Mouse (Mus musculus) forebrain, embryonic 11.5 days (tissue): ENCODE data around the gene Cldn13. TPM values are rescaled to one million over a fixed set of nuclear protein-coding genes. Genes with fewer than 3 reads are reported as not detected.

Source experiments
- ATAC-seq: fragments of 200-750 bp; cut with Nextera tagmentation; replicated peaks from 2 replicates; pipeline ENCODE4 v1.8.0; 2017; ENCODE audit warnings: moderate TSS enrichment; ENCODE audit not compliant: low FRiP score
- DNase-seq: peaks from one replicate; pipeline ENCODE4 v3.0.0-alpha.2; 2017; ENCODE audit warnings: low spot score
- H3K27ac ChIP-seq: fragments of 300-500 bp; sonication (generic); 2 replicates; pipeline ENCODE4 v1.5.1; 2014; ENCODE audit warnings: low read depth, low read length
- H3K27me3 ChIP-seq: fragments of 300-500 bp; sonication (generic); 2 replicates; pipeline ENCODE4 v1.6.1; 2014; ENCODE audit warnings: mild to moderate bottlenecking, low read length, mixed read lengths; ENCODE audit not compliant: control insufficient read depth, insufficient read depth
- H3K36me3 ChIP-seq: fragments of 300-500 bp; sonication (generic); 2 replicates; pipeline ENCODE4 v1.6.1; 2014; ENCODE audit warnings: mild to moderate bottlenecking, low read length, moderate library complexity, mixed read lengths; ENCODE audit not compliant: control insufficient read depth, insufficient read depth
- H3K4me1 ChIP-seq: fragments of 300-500 bp; sonication (generic); replicated peaks from 2 replicates; pipeline ENCODE4 v1.6.1; 2014; ENCODE audit warnings: low read length, mixed read lengths; ENCODE audit not compliant: control insufficient read depth, insufficient read depth
- H3K4me2 ChIP-seq: fragments of 300-500 bp; sonication (generic); 2 replicates; pipeline ENCODE4 v1.6.1; 2014; ENCODE audit warnings: low read depth, mild to moderate bottlenecking, low read length, moderate library complexity, mixed read lengths; ENCODE audit not compliant: severe bottlenecking
- H3K4me3 ChIP-seq: fragments of 300-500 bp; sonication (generic); 2 replicates; pipeline ENCODE4 v1.5.1; 2014; ENCODE audit warnings: low read depth, low read length
- H3K9ac ChIP-seq: fragments of 300-500 bp; sonication (generic); 2 replicates; pipeline ENCODE4 v1.6.1; 2014; ENCODE audit warnings: low read length
- H3K9me3 ChIP-seq: fragments of 300-500 bp; sonication (generic); 2 replicates; pipeline ENCODE4 v1.6.1; 2016; ENCODE audit warnings: low read length, mixed read lengths; ENCODE audit not compliant: control insufficient read depth
- WGBS: fragments of 180-500 bp; shearing (Covaris S2); extraction: QIAGEN DNeasy Blood & Tissue Kit; methylation state at CpG from one replicate; pipeline ENCODE4 v1.1.7; 2014; 5-methylcytosine and 5-hydroxymethylcytosine counted together
- polyA plus RNA-seq: library from polyadenylated mRNA; unstranded; fragments of >200 nt; fragmentation: Nextera tagmentation; extraction: Ambion mirVana; gene quantifications from 2 replicates; pipeline ENCODE4 v1.2.1, GENCODE M21; 2014

The Cldn13 gene
- polyA plus RNA-seq, 1 experiment from 2014 or later, result 3.6 TPM

DNA sequence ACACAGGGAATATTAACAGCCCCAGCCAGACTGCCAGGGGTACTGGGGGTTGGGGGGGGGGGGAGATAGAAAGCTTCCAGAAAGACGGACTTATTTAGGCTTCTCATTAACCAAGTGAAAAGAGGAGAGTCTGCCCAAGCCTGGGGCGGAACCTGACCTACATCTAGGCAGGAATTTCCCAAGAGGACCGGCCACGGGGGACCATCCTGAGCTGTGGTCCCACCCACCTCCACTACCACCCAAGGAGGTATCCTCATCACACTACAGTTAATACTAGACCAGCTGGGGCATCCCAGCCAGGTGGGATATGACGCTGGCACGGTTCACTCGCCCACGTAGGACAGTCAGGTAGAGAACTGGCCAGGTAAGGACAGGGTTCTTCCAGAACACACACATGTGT lies 42.3 kb downstream of the Cldn13 start:
- no peak overlapping the region for H3K4me3 ChIP-seq
- no peaks in the 10 kb centered on the region for H3K36me3 ChIP-seq
- no peaks in the 10 kb centered on the region for H3K9me3 ChIP-seq
- 82% methylated on average over 8 of the region's 8 CpGs for WGBS
- H3K4me2 ChIP-seq, result no peak overlapping the region
- no peak overlapping the region for H3K9ac ChIP-seq
- no peak for DNase-seq
- H3K4me1 ChIP-seq, result no peaks in the 10 kb centered on the region
- H3K27ac ChIP-seq, result no peak overlapping the region
- H3K27me3 ChIP-seq, result no peaks in the 10 kb centered on the region
- ATAC-seq, result no peak

- H3K9ac ChIP-seq, result no peak overlapping the region
- H3K36me3 ChIP-seq, result no peaks in the 10 kb centered on the region
- H3K27me3 ChIP-seq, result no peaks in the 10 kb centered on the region
- no peak for DNase-seq
- ATAC-seq, result no peak
- H3K9me3 ChIP-seq, result no peaks in the 10 kb centered on the region
- H3K4me1 ChIP-seq, result no peaks in the 10 kb centered on the region
- H3K27ac ChIP-seq, result no peak overlapping the region
- H3K4me3 ChIP-seq, result no peak overlapping the region
- 71% methylated on average over 5 of the region's 5 CpGs for WGBS
- H3K4me2 ChIP-seq, result no peak overlapping the region
These were observed 42.7 kb downstream of the Cldn13 start for GRCm38 (mm10) chr5:134872597-134872996.

DNA sequence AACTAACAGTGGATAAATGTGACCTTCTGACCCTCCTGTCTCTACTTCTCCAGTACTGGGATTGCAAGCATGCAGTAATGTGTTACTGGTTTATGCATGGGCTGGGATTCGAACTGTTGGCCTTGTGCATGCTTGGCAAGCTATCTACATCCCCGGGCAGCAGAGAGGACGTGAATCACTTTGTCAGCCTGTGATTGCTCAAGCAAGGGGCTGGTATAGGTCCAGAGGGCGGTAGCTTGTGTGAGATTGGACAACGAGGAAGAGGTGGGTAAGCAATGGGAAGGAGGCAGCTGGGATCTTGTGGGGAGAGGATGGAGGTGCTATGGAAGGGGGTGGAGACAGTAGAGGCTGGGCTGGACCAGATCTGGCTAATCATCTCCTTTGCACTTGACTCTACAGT lies 46.8 kb downstream of the Cldn13 start:
- no peaks in the 10 kb centered on the region for H3K36me3 ChIP-seq
- no peaks in the 10 kb centered on the region for H3K27me3 ChIP-seq
- H3K4me2 ChIP-seq, result no peak overlapping the region
- H3K4me1 ChIP-seq, result no peaks in the 10 kb centered on the region
- H3K27ac ChIP-seq, result no peak overlapping the region
- no peaks in the 10 kb centered on the region for H3K9me3 ChIP-seq
- WGBS, result 83% methylated on average over 5 of the region's 5 CpGs
- no peak for DNase-seq
- no peak for ATAC-seq
- H3K9ac ChIP-seq, result no peak overlapping the region
- no peak overlapping the region for H3K4me3 ChIP-seq

- WGBS, result 66% methylated on average over 18 of the region's 18 CpGs
- no peaks in the 10 kb centered on the region for H3K4me1 ChIP-seq
- H3K9me3 ChIP-seq, result no peaks in the 10 kb centered on the region
- no peak overlapping the region for H3K4me3 ChIP-seq
- ATAC-seq (no peak), DNase-seq (no peak)
- no peak overlapping the region for H3K27ac ChIP-seq
- no peak overlapping the region for H3K9ac ChIP-seq
- no peak overlapping the region for H3K4me2 ChIP-seq
- H3K36me3 ChIP-seq, result no peaks in the 10 kb centered on the region
- H3K27me3 ChIP-seq, result no peaks in the 10 kb centered on the region
These were observed 47.8 kb downstream of the Cldn13 start for GRCm38 (mm10) chr5:134867320-134868144.

DNA sequence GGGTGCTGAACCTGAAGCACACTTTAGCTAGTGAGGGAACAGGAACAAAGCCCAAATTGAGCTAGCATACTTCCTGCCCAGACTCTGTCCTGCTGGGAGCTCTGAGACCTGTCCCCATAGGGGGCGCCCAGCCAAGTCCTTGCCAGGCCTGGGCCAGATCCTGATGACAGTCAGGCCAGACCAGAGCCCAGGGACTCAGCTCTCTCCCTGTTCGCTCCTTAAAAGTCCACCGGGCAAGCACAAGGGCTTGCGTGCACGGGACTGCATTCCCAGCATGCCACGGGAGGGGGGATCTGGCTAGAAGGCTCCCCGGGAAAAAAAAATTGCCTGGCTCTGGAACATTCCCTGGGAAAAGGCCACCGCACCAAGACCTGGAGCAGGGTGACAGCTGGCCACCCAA lies 50.2 kb downstream of the Cldn13 start:
- H3K9me3 ChIP-seq, result no peaks in the 10 kb centered on the region
- no peak overlapping the region for H3K9ac ChIP-seq
- H3K36me3 ChIP-seq, result no peaks in the 10 kb centered on the region
- no peaks in the 10 kb centered on the region for H3K4me1 ChIP-seq
- H3K4me2 ChIP-seq, result no peak overlapping the region
- H3K27me3 ChIP-seq, result no peaks in the 10 kb centered on the region
- no peak for DNase-seq
- 66% methylated on average over 8 of the region's 8 CpGs for WGBS
- H3K27ac ChIP-seq, result no peak overlapping the region
- ATAC-seq, result no peak
- no peak overlapping the region for H3K4me3 ChIP-seq

Other genes with a start within 250 kb of the Cldn13 start
- gene Limk1, start 226.9 kb downstream of the Cldn13 start, polyA plus RNA-seq, result 11.2 and 11.8 TPM in 2 replicates
- 1.3 and 2.2 TPM in 2 replicates for gene Eln, start 168.2 kb downstream of the Cldn13 start, polyA plus RNA-seq
- gene Tmem270, start 8.8 kb downstream of the Cldn13 start, polyA plus RNA-seq, result not detected in 2 replicates
- 7.3 and 10.4 TPM in 2 replicates for gene Mettl27, start 16.8 kb upstream of the Cldn13 start, polyA plus RNA-seq
- gene Cldn4, start 31.4 kb upstream of the Cldn13 start, polyA plus RNA-seq, result 5.6 and 7.0 TPM in 2 replicates
- 4.4 and 7.3 TPM in 2 replicates for gene Cldn3, start 70.7 kb upstream of the Cldn13 start, polyA plus RNA-seq
- 38.9 and 39.1 TPM in 2 replicates for gene Abhd11, start 93.6 kb upstream of the Cldn13 start, polyA plus RNA-seq
- 11.2 and 14.9 TPM in 2 replicates for gene Stx1a, start 108.0 kb upstream of the Cldn13 start, polyA plus RNA-seq
- gene Dnajc30, start 148.7 kb upstream of the Cldn13 start, polyA plus RNA-seq, result 26.2 and 27.1 TPM in 2 replicates
- 142 and 148 TPM in 2 replicates for gene Bud23, start 149.4 kb upstream of the Cldn13 start, polyA plus RNA-seq
- gene Vps37d, start 162.7 kb upstream of the Cldn13 start, polyA plus RNA-seq, result 13.3 and 14.2 TPM in 2 replicates
- gene Mlxipl, start 174.4 kb upstream of the Cldn13 start, polyA plus RNA-seq, result 2.4 and 3.1 TPM in 2 replicates
- gene Tbl2, start 234.1 kb upstream of the Cldn13 start, polyA plus RNA-seq, result 24.5 and 25.8 TPM in 2 replicates